Mouse (Mus musculus): ENCODE data around the gene Ntsr1.
A peak's percentile ranks its signal among the peaks of the same experiment; 100 is the strongest.

Gene Ntsr1

DNA sequence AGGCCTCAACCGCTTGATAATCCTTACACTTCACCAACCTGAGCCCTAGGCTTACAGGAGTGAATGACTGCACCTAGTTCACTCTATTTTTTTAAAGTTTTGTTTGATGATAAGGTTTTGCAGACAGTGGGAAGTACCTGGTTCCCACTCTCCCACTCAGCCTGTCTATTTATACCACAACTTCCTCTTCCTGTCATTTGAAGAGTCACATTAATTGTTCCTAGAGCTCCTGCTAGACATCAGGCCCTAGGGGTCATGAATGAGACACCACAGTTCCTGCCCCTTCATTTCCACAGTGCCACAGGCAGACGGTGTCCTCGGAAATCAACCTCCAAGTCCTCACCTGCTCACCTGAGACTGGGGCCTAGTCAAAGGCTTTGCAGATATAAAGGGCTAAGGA, 56.7 kb downstream of the Ntsr1 start:
- DNase-seq (ENCODE audit: extremely low read depth, insufficient read length, low spot score), result no peak

DNA sequence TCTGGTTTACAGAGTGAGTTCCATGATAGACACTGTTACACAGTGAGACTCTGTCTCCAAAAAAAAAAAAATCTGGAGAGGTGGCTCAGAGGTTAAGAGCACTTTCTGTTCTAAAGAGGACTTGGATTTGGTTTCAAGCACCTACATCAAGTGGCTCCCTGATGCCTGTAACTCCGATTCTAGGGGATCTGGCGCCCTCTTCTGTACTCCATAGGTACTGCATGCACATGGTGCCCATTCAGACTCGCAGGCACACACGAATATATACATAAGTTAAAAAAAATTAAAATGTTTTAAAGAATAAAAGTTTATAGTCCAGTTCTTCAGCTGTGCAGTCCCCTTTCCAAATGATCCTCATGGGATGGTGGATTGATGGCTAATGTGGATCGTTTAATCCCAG, 60.5 kb downstream of the Ntsr1 start:
- DNase-seq (ENCODE audit: extremely low read depth, insufficient read length, low spot score), result no peak

DNA sequence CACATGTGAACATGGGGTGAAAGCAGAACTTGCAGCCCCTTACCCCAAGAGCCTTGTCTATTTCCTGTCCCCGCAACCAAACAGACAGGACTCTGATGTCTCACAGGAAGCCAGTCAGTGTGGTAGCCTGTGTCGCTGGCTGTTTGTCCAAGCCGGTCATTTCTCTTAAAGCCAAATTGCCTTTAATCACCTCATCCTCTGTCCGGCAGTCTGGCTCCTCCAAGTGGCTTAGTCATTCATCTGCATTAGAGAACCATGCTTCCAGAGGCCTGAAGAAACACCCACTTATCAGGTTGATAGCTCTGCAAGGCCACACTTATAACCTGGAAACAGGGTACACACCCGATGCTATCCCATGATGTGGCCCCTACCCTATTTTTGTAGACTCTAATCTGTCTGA, 62.4 kb downstream of the Ntsr1 start:
- DNase-seq (ENCODE audit: extremely low read depth, insufficient read length, low spot score), result no peak

- DNase-seq (ENCODE audit: extremely low read depth, insufficient read length, low spot score), result no peak
Measured at GRCm38 (mm10) chr2:180563296-180563695, 63.5 kb downstream of the Ntsr1 start.

- DNase-seq (ENCODE audit: extremely low read depth, insufficient read length, low spot score), result no peak
Measured at GRCm38 (mm10) chr2:180563841-180564240, 64.1 kb downstream of the Ntsr1 start.

GRCm38 (mm10) chr2:180566240-180566913, 66.6 kb downstream of the Ntsr1 start:
- DNase-seq (ENCODE audit: extremely low read depth, insufficient read length, low spot score), result no peak

DNA sequence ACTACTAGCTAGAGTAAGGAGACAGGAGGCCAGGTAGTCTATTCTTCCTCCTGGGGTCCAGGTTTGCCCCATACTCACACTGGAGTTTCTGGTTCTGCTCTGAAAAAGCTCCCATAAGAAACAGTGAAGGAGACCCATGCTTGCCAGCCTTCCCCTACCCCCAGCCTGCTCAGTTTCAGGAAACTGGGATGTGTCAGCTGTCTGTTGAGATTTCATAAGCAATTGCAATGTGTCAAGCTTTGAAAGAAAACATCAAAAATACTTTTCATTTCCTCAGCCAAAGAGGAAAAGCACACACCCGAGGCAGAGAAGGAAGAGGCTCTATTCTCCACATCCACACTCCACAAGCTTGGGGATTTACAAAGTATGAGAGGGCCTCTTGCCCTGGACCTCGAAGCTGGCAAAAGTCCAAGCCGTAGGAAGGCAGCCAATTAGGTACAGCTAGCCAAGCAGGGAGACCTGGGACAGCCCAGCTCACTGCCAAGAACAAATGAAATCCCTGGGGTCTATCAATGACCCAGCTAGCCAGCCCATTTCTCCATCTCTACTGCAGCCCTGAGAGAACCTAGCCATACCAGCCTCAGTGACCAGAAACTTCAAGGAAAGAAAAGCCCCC, 69.4 kb downstream of the Ntsr1 start:
- no peak for DNase-seq (ENCODE audit: extremely low read depth, insufficient read length, low spot score)

DNA sequence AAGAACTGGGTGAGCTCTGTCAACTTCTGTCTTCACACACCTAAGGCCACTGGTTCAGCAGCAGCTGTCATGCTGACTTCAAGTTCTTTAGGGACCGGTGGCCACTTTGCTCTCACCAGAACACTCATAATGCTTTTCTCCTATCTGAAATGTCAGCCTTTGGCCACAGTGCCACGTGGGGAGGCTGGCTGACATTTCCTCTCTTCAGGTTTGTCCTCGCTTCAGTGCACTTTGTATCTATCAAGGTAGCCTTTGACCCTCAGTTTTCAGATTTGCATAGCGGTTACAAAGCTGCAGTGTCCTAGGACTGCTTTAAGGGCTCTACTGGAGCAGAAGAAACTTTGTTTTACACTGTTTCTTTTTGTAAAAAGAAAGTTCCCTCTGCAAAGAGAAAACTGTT, 76.7 kb downstream of the Ntsr1 start:
- DNase-seq (ENCODE audit: extremely low read depth, insufficient read length, low spot score), result no peak

- peak; percentile 54 for DNase-seq (ENCODE audit: extremely low read depth, insufficient read length, low spot score)
Measured at GRCm38 (mm10) chr2:180578686-180579085, 78.9 kb downstream of the Ntsr1 start.

DNA sequence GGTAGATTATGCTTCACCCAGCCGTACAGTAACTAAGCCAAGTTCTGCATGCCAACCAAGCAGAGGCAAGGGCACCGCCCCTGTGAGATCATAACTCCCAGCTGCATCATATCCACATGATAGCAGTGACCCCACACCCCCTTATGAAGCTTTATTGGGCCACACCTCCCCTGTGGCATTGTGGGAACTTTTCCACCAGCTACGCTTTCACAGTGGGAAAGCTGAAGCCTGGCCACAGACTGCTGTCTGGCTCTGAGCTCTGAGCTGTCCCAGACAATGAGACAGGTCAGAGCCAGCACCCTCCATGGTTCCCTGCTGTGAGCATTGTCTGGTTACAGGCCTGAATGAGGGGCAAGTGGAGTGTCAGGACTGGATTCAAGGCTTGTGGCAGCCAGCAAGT, 81.2 kb downstream of the Ntsr1 start, which contains the start of gene Mrgbp:
Mrgbp (plus strand) TSS at position 303 of the 400 bp plus-strand sequence.
- peak; percentile 41 for DNase-seq (ENCODE audit: extremely low read depth, insufficient read length, low spot score)

- peak; percentile 96 for DNase-seq (ENCODE audit: extremely low read depth, insufficient read length, low spot score)
Measured at GRCm38 (mm10) chr2:180582481-180583153, 82.8 kb downstream of the Ntsr1 start.

- DNase-seq (ENCODE audit: extremely low read depth, insufficient read length, low spot score), result no peak
Measured at GRCm38 (mm10) chr2:180583154-180583507, 83.4 kb downstream of the Ntsr1 start.

DNA sequence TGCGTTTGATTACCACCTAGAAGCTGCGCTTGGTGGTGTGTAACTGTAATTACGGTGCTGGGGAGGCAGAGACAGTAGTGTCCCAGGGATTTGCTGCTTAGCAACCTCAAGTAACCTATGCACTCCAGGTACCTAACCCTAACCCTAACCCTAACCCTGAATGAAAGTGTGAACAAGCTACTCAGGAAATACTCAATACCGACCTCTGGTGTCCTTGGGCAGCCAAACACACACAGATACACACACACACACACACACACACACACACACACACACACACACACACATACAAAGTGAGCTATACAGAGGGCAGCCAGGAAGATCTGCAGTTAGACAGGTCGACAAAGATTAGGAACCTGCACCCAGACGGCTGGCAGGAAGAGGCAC, 89.0 kb downstream of the Ntsr1 start:
- DNase-seq (ENCODE audit: extremely low read depth, insufficient read length, low spot score), result no peak

DNA sequence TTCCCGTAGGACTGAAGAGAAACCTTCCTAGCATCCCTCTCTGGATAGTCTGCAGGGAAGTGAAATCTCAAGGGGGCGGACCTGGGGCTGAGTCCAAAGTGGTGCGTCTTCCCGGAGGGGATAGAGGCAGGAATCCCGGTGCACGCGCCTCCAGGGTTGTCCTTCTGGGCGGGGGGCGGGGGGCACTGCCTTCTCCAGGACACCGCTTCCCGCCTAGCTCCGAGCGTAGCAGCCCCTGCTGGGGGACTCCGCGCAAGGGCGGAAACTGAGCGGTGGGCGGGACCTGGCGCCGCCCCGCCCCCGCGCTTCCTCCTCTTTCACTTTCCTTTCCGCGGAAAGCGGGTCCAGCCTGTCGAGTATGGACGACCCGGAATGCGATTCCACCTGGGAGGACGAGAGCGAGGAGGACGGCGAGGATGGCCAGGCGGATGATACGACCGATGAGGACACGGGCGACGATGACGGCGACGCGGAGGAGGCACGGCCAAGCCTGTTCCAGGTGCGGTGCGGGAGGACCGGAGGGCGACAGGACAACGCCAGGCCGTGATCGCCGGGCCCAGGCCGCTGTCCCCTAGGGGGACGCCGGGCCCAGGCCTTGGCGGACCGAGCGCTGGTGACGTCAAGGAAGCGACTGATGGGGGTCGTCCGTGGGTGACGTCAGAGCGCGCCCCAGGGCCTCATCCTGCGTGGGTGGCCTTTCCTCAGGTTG, 89.5 kb downstream of the Ntsr1 start, which contains the start of gene Ogfr:
Ogfr (plus strand) TSS at position 123 of the 709 bp plus-strand sequence.
- peak; percentile 93 for DNase-seq (ENCODE audit: extremely low read depth, insufficient read length, low spot score)

Data from 3134 (cell line).